Mouse (Mus musculus) lung, postnatal 0 days (tissue): ENCODE results near the gene Gm37240.

Source experiments
- CTCF ChIP-seq: IDR thresholded peaks from 2 replicates; pipeline ENCODE4 v1.5.1; 2016; ENCODE audit warnings: antibody characterized with exemption, mild to moderate bottlenecking
- EP300 ChIP-seq: IDR thresholded peaks from 2 replicates; pipeline ENCODE4 v1.6.1; 2016; ENCODE audit warnings: antibody characterized with exemption, mild to moderate bottlenecking, control low read depth

GRCm38 (mm10) chr3:84850418-84850817, 1036.9 kb downstream of the Gm37240 start:
- TF ChIP-seq CTCF, result no peak
- TF ChIP-seq EP300, result no peak
